Mouse (Mus musculus) cerebellum, adult 2 months (tissue): ENCODE measurements around the gene Cyp19a1. TPM values are rescaled to one million over a fixed set of nuclear protein-coding genes. Genes with fewer than 3 reads are reported as not detected.

Source experiments
- DNase-seq, 2 experiments: peaks; one replicate each; pipeline ENCODE4 v3.0.0; 2021
- H3K27ac ChIP-seq: fragments of 200-500 bp; 2 replicates; pipeline ENCODE4 v1.5.1; 2012; ENCODE audit warnings: low read length, control low read depth, inconsistent platforms; ENCODE audit not compliant: insufficient read depth
- H3K27me3 ChIP-seq: fragments of 200-500 bp; 2 replicates; pipeline ENCODE4 v1.6.1; 2012; ENCODE audit warnings: inconsistent platforms, mild to moderate bottlenecking, low read length, moderate library complexity; ENCODE audit not compliant: control insufficient read depth, insufficient read depth
- H3K4me1 ChIP-seq: fragments of 200-500 bp; 2 replicates; pipeline ENCODE4 v1.6.1; 2011; ENCODE audit warnings: low read length; ENCODE audit not compliant: control insufficient read depth, insufficient read depth
- H3K4me3 ChIP-seq: fragments of 200-500 bp; replicated peaks from 2 replicates; pipeline ENCODE3; 2011; ENCODE audit warnings: mild to moderate bottlenecking, low read depth, low read length, control low read depth; ENCODE audit not compliant: insufficient read depth
- CTCF ChIP-seq: fragments of 200-500 bp; IDR thresholded peaks from 2 replicates; pipeline ENCODE4 v1.5.1; 2011; ENCODE audit warnings: low read depth, mild to moderate bottlenecking, control low read depth, low read length, moderate library complexity, borderline replicate concordance; ENCODE audit not compliant: insufficient read depth
- POLR2A ChIP-seq: fragments of 200-500 bp; IDR thresholded peaks from 2 replicates; pipeline ENCODE4 v1.6.1; 2011; ENCODE audit warnings: low read length, control low read depth, borderline replicate concordance; ENCODE audit not compliant: insufficient read depth
- WGBS: fragments of 180-500 bp; shearing (Covaris S2); methylation state at CpG from one replicate; pipeline ENCODE4 v1.1.7; 2018; 5-methylcytosine and 5-hydroxymethylcytosine counted together
- polyA plus RNA-seq: library from polyadenylated mRNA; depleted of rRNA; stranded (reverse); fragments of >200 nt; gene quantifications from 2 replicates; pipeline ENCODE4 v1.2.3, GENCODE M21; 2012; rRNA removed

The Cyp19a1 gene
- polyA plus RNA-seq, 1 experiment, result not detected

- Histone ChIP-seq H3K27ac (no peak overlapping the region), H3K4me1 (no peaks in the 10 kb centered on the region), H3K4me3 (no peak overlapping the region), H3K27me3 (no peaks in the 10 kb centered on the region)
- no peak for TF ChIP-seq CTCF
- no peak for TF ChIP-seq POLR2A
- WGBS, result 87% methylated on average over 10 of the region's 10 CpGs
- no peak for DNase-seq
Measured at GRCm38 (mm10) chr9:54168425-54168824, 99.5 kb downstream of the Cyp19a1 start.

GRCm38 (mm10) chr9:54163117-54163516 lies 104.8 kb downstream of the Cyp19a1 start:
- H3K27ac ChIP-seq, result no peak overlapping the region
- H3K27me3 ChIP-seq, result no peaks in the 10 kb centered on the region
- WGBS, result 51% methylated on average over 5 of the region's 5 CpGs
- TF ChIP-seq CTCF, result no peak
- no peak for TF ChIP-seq POLR2A
- H3K4me3 ChIP-seq, result no peak overlapping the region
- no peaks in the 10 kb centered on the region for H3K4me1 ChIP-seq
- no peak for DNase-seq

GRCm38 (mm10) chr9:54153679-54154078 lies 114.2 kb downstream of the Cyp19a1 start:
- WGBS, result 84% methylated on average over 5 of the region's 5 CpGs
- no peaks in the 10 kb centered on the region for H3K4me1 ChIP-seq
- no peaks in the 10 kb centered on the region for H3K27me3 ChIP-seq
- TF ChIP-seq CTCF (no peak), POLR2A (no peak)
- H3K27ac ChIP-seq, result no peak overlapping the region
- no peak for DNase-seq
- no peak overlapping the region for H3K4me3 ChIP-seq

GRCm38 (mm10) chr9:54139191-54139590 lies 128.7 kb downstream of the Cyp19a1 start:
- 96% methylated on average over 1 of the region's 1 CpGs for WGBS
- TF ChIP-seq POLR2A, result no peak
- no peak for TF ChIP-seq CTCF
- DNase-seq, result no peak
- Histone ChIP-seq H3K4me1 (no peaks in the 10 kb centered on the region), H3K27me3 (no peaks in the 10 kb centered on the region), H3K27ac (no peak overlapping the region), H3K4me3 (no peak overlapping the region)

Other genes with a start within 250 kb of the Cyp19a1 start
- 0.44 and 0.51 TPM in 2 replicates for gene Tnfaip8l3, start 199.7 kb downstream of the Cyp19a1 start, polyA plus RNA-seq
- 0.28 and 0.32 TPM in 2 replicates for gene Gldn, start 18.4 kb upstream of the Cyp19a1 start, polyA plus RNA-seq
- 97.9 and 98.9 TPM in 2 replicates for gene Dmxl2, start 233.5 kb upstream of the Cyp19a1 start, polyA plus RNA-seq